Mouse (Mus musculus): ENCODE results near the gene Lrch4. TPM values are rescaled to one million over a fixed set of nuclear protein-coding genes. Genes with fewer than 3 reads are reported as not detected.
A peak's percentile ranks its signal among the peaks of the same experiment; 100 is the strongest.

Gene Lrch4
- total and polyA plus RNA-seq, 2 experiments from 2014 or later = 13.1 to 14.5 TPM

DNA sequence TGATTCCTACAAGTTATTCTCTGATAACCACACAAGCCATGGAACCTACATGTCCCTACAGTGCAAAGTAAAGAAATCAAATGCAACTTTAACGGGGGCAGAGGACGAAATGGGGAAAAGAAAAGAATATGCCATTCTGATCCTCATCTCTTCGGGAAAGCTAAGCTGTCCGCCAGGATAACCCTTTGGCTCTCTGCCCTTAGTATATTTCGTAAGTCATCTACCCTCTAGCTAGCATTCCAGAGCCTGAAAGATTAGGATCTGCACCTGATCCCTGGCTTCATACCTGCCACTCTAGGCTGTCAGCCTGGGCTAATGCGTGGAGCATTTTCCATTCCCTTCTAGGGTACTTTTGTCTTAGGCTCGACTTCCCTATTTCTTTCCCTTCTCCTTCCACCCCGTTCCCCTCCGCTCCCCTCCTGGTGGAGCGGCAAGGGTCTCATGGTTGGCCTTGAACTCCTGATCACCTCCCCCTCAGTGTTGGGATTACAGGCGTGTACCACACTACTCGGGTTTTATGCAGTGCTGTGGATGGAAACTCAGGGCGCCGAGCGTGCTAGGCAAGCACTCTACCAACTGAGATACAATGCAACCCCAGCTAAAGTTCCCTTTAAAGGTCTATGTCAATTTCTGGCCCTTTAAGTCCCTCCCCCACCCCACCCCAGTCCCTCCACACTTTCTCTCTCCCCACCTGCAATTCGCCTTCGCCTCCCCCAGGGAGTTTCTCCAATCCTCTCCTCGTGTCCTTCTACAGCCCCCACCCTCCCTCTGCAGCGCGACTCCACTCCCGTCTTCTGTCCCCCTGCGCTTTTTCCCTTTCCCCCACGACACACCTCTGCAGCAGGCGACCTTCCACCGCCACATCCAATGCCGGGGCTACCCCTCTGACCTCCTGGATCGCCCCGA is 54.7 kb downstream of the Lrch4 start:
- whole genome bisulfite sequencing = 13% methylated on average over 28 of the region's 28 CpGs
- H3K4me1 ChIP-seq (ENCODE audit: insufficient read depth, low read length) = peaks cover 5% of the 10 kb centered on the region; the same call in 1 of the 2 replicates
- TF ChIP-seq CTCF (IDR thresholded peaks at IDR 0.05) = no peak
- H3K4me2 ChIP-seq (ENCODE audit: low read depth, low read length, poor library complexity, severe bottlenecking) = peak overlapping the region; percentile 65
- H3K4me3 ChIP-seq (ENCODE audit: low read depth, low read length) = peak overlapping the region; percentile 75
- peak; percentile 37 for DNase-seq (ENCODE audit: low spot score)
- H3K9me3 ChIP-seq (ENCODE audit: low read length) = no peaks in the 10 kb centered on the region
- no peaks in the 10 kb centered on the region for H3K36me3 ChIP-seq (ENCODE audit: insufficient read depth, low read length)
- ATAC-seq (ENCODE audit: low FRiP score) = peak; percentile 9; the same call in 1 of the 2 replicates
- peak overlapping the region; percentile 53 for H3K9ac ChIP-seq (replicated peaks; ENCODE audit: low read length, poor library complexity, severe bottlenecking)
- no peaks in the 10 kb centered on the region for H3K27me3 ChIP-seq (ENCODE audit: insufficient read depth, low read length)
- peak overlapping the region; percentile 72; the same call in 1 of the 2 replicates for H3K27ac ChIP-seq (ENCODE audit: low read depth, low read length)

DNA sequence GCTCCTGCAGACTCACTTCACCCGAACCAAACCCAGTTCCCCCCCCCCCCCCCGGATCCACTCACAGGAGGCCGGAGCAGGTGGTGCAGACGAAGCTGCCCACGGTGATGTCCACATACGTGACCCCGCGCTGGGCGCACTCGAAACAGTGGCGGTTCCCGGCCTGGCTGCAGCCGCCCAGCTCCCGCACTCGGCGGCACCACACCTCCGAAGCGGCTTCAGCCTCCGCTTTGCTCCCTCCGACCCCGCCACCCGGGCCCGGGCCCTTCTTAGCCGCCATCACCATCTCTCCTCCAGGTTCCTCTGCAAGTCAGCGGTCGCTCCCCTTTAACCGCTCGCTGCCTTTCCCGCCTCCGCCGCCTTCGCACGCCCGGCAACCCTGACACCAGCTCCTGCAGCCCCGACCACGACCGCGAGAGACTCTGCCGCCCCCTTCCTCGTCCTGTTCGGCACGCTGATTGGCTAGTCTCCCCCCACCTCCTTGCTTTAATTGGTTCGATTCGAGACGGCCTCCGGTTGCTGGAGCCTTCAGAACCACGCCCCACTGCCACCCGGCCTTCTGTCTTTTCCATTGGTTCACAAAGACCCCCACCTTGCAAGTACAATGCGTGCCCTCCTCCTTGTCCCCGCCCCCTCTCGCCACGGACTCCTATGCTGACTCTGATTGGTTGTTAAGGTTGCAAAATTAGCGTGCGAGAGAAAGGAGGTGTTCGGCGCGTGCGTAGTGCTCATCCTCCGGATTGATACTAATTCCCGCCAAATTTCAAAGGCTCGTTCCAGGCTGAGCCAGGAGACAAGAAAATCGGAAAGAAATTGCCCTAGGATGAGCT is 55.6 kb downstream of the Lrch4 start, which contains the start of gene Agfg2:
Gene Agfg2 (minus strand): TSS at position 433 of the 830 bp plus-strand sequence.
- DNase-seq (ENCODE audit: low spot score) (peak; percentile 100), ATAC-seq (ENCODE audit: low FRiP score) (peak; percentile 100)
- no peaks in the 10 kb centered on the region for H3K27me3 ChIP-seq (ENCODE audit: insufficient read depth, low read length)
- peak within 1 kb of the TSS; percentile 53 for H3K9ac ChIP-seq (replicated peaks; ENCODE audit: low read length, poor library complexity, severe bottlenecking)
- no peaks in the 10 kb centered on the region for H3K9me3 ChIP-seq (ENCODE audit: low read length)
- peak within 1 kb of the TSS; percentile 75 for H3K4me3 ChIP-seq (ENCODE audit: low read depth, low read length)
- TF ChIP-seq CTCF (IDR thresholded peaks at IDR 0.05) = peak; percentile 51
- H3K27ac ChIP-seq (ENCODE audit: low read depth, low read length) = peak within 1 kb of the TSS; percentile 72
- WGBS = under 1% methylated on average over 60 of the region's 62 CpGs
- H3K4me1 ChIP-seq (ENCODE audit: insufficient read depth, low read length) = peaks cover 5% of the 10 kb centered on the region; the same call in 1 of the 2 replicates
- H3K36me3 ChIP-seq (ENCODE audit: insufficient read depth, low read length) = no peaks in the 10 kb centered on the region
- peak within 1 kb of the TSS; percentile 65 for H3K4me2 ChIP-seq (ENCODE audit: low read depth, low read length, poor library complexity, severe bottlenecking)

- Histone ChIP-seq H3K9me3 (ENCODE audit: low read length) (no peaks in the 10 kb centered on the region), H3K27me3 (ENCODE audit: insufficient read depth, low read length) (no peaks in the 10 kb centered on the region), H3K36me3 (ENCODE audit: insufficient read depth, low read length) (no peaks in the 10 kb centered on the region), H3K4me1 (ENCODE audit: insufficient read depth, low read length) (peaks cover 5% of the 10 kb centered on the region; the same call in 1 of the 2 replicates), H3K4me3 (ENCODE audit: low read depth, low read length) (no peak overlapping the region), H3K27ac (ENCODE audit: low read depth, low read length) (no peak overlapping the region), H3K4me2 (ENCODE audit: low read depth, low read length, poor library complexity, severe bottlenecking) (no peak overlapping the region), H3K9ac (replicated peaks; ENCODE audit: low read length, poor library complexity, severe bottlenecking) (no peak overlapping the region)
- WGBS = 93% methylated on average over 3 of the region's 3 CpGs
- DNase-seq (ENCODE audit: low spot score) (no peak), ATAC-seq (ENCODE audit: low FRiP score) (no peak)
- TF ChIP-seq CTCF (IDR thresholded peaks at IDR 0.05) = no peak
Measured at GRCm38 (mm10) chr5:137685653-137686052, 56.7 kb downstream of the Lrch4 start.

DNA sequence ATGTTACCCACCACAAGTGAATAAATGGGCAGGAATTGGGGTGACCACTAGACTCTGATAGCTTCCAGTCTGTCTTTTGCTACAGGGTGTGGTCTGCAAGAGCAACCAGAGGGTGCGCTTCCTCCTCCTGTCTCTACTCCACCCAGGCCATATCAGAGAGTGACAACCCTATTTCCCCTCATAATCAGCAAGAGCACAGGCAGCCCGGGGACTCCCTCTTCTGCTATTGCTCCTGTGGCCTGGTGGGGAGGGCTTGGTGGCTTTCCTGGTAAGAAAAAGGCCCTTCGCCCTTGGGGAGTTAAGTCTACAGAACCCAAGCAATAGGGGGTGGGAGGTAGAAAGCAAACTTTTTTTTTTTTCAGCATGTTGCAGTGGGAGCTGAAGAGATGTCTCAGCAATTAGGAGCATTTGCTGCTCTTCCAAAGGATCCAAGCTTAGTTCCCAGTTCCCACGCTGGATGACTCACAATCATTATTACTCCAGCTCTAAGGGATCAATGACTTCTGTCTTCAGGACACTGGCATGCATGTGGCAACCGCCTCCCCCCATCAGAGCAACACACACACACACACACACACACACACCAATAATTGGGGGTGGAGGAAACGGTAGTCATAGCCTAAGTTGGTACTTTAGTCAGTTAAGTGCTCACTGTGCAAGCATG is 57.3 kb downstream of the Lrch4 start:
- no peak overlapping the region for H3K4me2 ChIP-seq (ENCODE audit: low read depth, low read length, poor library complexity, severe bottlenecking)
- no peaks in the 10 kb centered on the region for H3K9me3 ChIP-seq (ENCODE audit: low read length)
- no peak overlapping the region for H3K27ac ChIP-seq (ENCODE audit: low read depth, low read length)
- H3K9ac ChIP-seq (replicated peaks; ENCODE audit: low read length, poor library complexity, severe bottlenecking) = no peak overlapping the region
- ATAC-seq (ENCODE audit: low FRiP score) (no peak), DNase-seq (ENCODE audit: low spot score) (no peak)
- peaks cover 5% of the 10 kb centered on the region; the same call in 1 of the 2 replicates for H3K4me1 ChIP-seq (ENCODE audit: insufficient read depth, low read length)
- no peaks in the 10 kb centered on the region for H3K36me3 ChIP-seq (ENCODE audit: insufficient read depth, low read length)
- H3K4me3 ChIP-seq (ENCODE audit: low read depth, low read length) = no peak overlapping the region
- 86% methylated on average over 6 of the region's 6 CpGs for WGBS
- TF ChIP-seq CTCF (IDR thresholded peaks at IDR 0.05) = no peak
- no peaks in the 10 kb centered on the region for H3K27me3 ChIP-seq (ENCODE audit: insufficient read depth, low read length)

GRCm38 (mm10) chr5:137689974-137690373 is 61.1 kb downstream of the Lrch4 start:
- H3K4me1 ChIP-seq (ENCODE audit: insufficient read depth, low read length) = no peaks in the 10 kb centered on the region
- no peaks in the 10 kb centered on the region for H3K27me3 ChIP-seq (ENCODE audit: insufficient read depth, low read length)
- 88% methylated on average over 3 of the region's 3 CpGs for WGBS
- TF ChIP-seq CTCF (IDR thresholded peaks at IDR 0.05) = no peak
- no peak overlapping the region for H3K4me2 ChIP-seq (ENCODE audit: low read depth, low read length, poor library complexity, severe bottlenecking)
- H3K9me3 ChIP-seq (ENCODE audit: low read length) = no peaks in the 10 kb centered on the region
- no peak overlapping the region for H3K9ac ChIP-seq (replicated peaks; ENCODE audit: low read length, poor library complexity, severe bottlenecking)
- no peak overlapping the region for H3K27ac ChIP-seq (ENCODE audit: low read depth, low read length)
- ATAC-seq (ENCODE audit: low FRiP score) = no peak
- no peak overlapping the region for H3K4me3 ChIP-seq (ENCODE audit: low read depth, low read length)
- no peak for DNase-seq (ENCODE audit: low spot score)
- no peaks in the 10 kb centered on the region for H3K36me3 ChIP-seq (ENCODE audit: insufficient read depth, low read length)

All from midbrain, postnatal 0 days (tissue).